In the genomic region with DNA sequence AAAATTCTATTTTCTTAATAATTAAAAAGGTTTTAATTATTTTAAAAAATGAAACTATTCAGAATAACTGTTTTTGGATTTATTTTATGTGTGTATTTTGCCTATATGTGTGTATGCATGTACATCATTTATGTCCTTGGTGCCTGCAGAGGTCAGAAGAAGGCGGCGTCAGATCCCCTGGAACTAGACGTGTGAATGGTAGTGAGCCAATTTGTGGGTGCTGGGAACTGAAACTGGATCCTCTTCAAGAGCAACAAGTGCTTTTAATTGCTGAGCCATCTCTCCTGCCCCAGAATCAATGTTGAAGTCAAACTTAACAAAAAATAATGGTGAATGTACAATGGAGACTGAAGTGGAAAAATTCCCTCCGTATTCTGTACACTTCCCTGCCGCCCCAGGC, we compare ENCODE assay signal across 23 mouse cellular contexts.
A peak's percentile ranks its signal among the peaks of the same experiment; 100 is the strongest.
DNase-seq lines count a peak whose midpoint lies in the region; ATAC-seq and TF ChIP-seq lines count a peak whose summit lies in the region.
"Had no signal": no experiment of that assay in that cellular context is flagged by ENCODE, and none has a peak within 500 bp of the region (broad histone marks: within the 10 kb centered on the region; RNA-seq: fewer than 3 reads in every experiment).

No protein-coding gene starts in this region.

- H3K4me1 ChIP-seq in embryonic facial prominence, embryonic 13.5 days: peaks cover 13% of the 10 kb centered on the region
- H3K4me1 ChIP-seq in embryonic facial prominence, embryonic 10.5 days: peaks cover 10% of the 10 kb centered on the region
- H3K4me1 ChIP-seq in heart, embryonic 14.5 days (ENCODE audit: control insufficient read depth in 2 of 2, insufficient read depth in 2 of 2, low read length in 2 of 2): peaks cover 0 to 6% of the 10 kb centered on the region in 2 experiments; a peak in 2 of 4 replicates
- no peaks in the 10 kb centered on the region for H3K4me1 ChIP-seq in kidney, postnatal 0 days (replicated peaks; ENCODE audit: insufficient read depth, low read length)
- H3K4me1 ChIP-seq in stomach, embryonic 15.5 days: no peaks in the 10 kb centered on the region
- H3K4me1 ChIP-seq: liver, embryonic 13.5 days; midbrain, embryonic 15.5 days; neural tube, embryonic 12.5 days had no signal

- no peak for TF ChIP-seq CTCF in kidney, postnatal 0 days (IDR thresholded peaks at IDR 0.05; ENCODE audit: low read depth)

- no peaks in the 10 kb centered on the region for H3K36me3 ChIP-seq in embryonic facial prominence, embryonic 13.5 days
- no peaks in the 10 kb centered on the region for H3K36me3 ChIP-seq in embryonic facial prominence, embryonic 10.5 days (replicated peaks)
- no peaks in the 10 kb centered on the region for H3K36me3 ChIP-seq in heart, embryonic 14.5 days (ENCODE audit: control insufficient read depth, insufficient read depth, low read length)
- no peaks in the 10 kb centered on the region for H3K36me3 ChIP-seq in kidney, postnatal 0 days (ENCODE audit: insufficient read depth, low read length)
- H3K36me3 ChIP-seq in stomach, embryonic 15.5 days: no peaks in the 10 kb centered on the region
- H3K36me3 ChIP-seq: liver, embryonic 13.5 days; midbrain, embryonic 15.5 days; neural tube, embryonic 12.5 days had no signal

- DNase-seq in embryonic facial prominence, embryonic 10.5 days (ENCODE audit: low spot score): no peak
- no peak for DNase-seq in heart, postnatal 36 days
- DNase-seq in kidney, postnatal 0 days (ENCODE audit: low spot score): no peak
- no peak for DNase-seq in kidney, adult 11 months
- no peak for DNase-seq in c-Kit-positive CD71-positive TER-119-positive erythroid progenitor cells, embryonic 14.5 days (ENCODE audit: low spot score)
- DNase-seq: adrenal gland, postnatal 14 days; cerebellum, adult 9-10 months; forebrain, postnatal 0 days; kidney, adult 2 months; layer of hippocampus, adult 9-11 months; liver, embryonic 13.5 days; lung, adult 2 months; right cerebral cortex, postnatal 14 days; spleen, adult 18-20 months; thymus, adult 2 months had no signal

- H3K9me3 ChIP-seq in embryonic facial prominence, embryonic 13.5 days: peaks cover 3% of the 10 kb centered on the region
- H3K9me3 ChIP-seq in embryonic facial prominence, embryonic 10.5 days: peaks cover 2% of the 10 kb centered on the region; the same call in 1 of the 2 replicates
- H3K9me3 ChIP-seq in heart, embryonic 14.5 days (ENCODE audit: control insufficient read depth, low read length): peaks cover 7% of the 10 kb centered on the region; the same call in 1 of the 2 replicates
- no peaks in the 10 kb centered on the region for H3K9me3 ChIP-seq in kidney, postnatal 0 days (replicated peaks; ENCODE audit: low read length)
- H3K9me3 ChIP-seq in stomach, embryonic 15.5 days: no peaks in the 10 kb centered on the region
- H3K9me3 ChIP-seq: midbrain, embryonic 15.5 days had no signal

- no peaks in the 10 kb centered on the region for H3K27me3 ChIP-seq in embryonic facial prominence, embryonic 13.5 days
- H3K27me3 ChIP-seq in embryonic facial prominence, embryonic 10.5 days (replicated peaks; ENCODE audit: low read depth, poor library complexity, severe bottlenecking): no peaks in the 10 kb centered on the region
- no peaks in the 10 kb centered on the region for H3K27me3 ChIP-seq in heart, embryonic 14.5 days (ENCODE audit: control insufficient read depth, insufficient read depth, low read length)
- H3K27me3 ChIP-seq in kidney, postnatal 0 days (ENCODE audit: insufficient read depth, low read length): no peaks in the 10 kb centered on the region
- no peaks in the 10 kb centered on the region for H3K27me3 ChIP-seq in stomach, embryonic 15.5 days (replicated peaks)
- H3K27me3 ChIP-seq: liver, embryonic 13.5 days; midbrain, embryonic 15.5 days; neural tube, embryonic 12.5 days had no signal

- no peak overlapping the region for H3K4me2 ChIP-seq in embryonic facial prominence, embryonic 13.5 days
- no peak overlapping the region for H3K4me2 ChIP-seq in heart, embryonic 14.5 days (ENCODE audit: low read length)
- no peak overlapping the region for H3K4me2 ChIP-seq in kidney, postnatal 0 days (ENCODE audit: low read length)
- H3K4me2 ChIP-seq in stomach, embryonic 15.5 days: no peak overlapping the region
- H3K4me2 ChIP-seq: hindbrain, embryonic 14.5 days; liver, embryonic 13.5 days; midbrain, embryonic 15.5 days; neural tube, embryonic 12.5 days had no signal

- H3K27ac ChIP-seq in embryonic facial prominence, embryonic 13.5 days: 0 out of 2 replicates have a peak overlapping the region, but pooled peaks have one; percentile 60
- H3K27ac ChIP-seq in embryonic facial prominence, embryonic 10.5 days (replicated peaks): no peak overlapping the region
- peak overlapping the region; percentile 16 to 69; a peak in 2 of 4 replicates for H3K27ac ChIP-seq in heart, embryonic 14.5 days (replicated peaks in 1 of 2; ENCODE audit: control insufficient read depth in 1 of 2, insufficient read depth in 1 of 2, low read depth in 2 of 2, low read length in 2 of 2)
- 0 out of 2 replicates have a peak overlapping the region, but pooled peaks have one; percentile 63 for H3K27ac ChIP-seq in kidney, postnatal 0 days
- peak overlapping the region; percentile 61; the same call in 1 of the 2 replicates for H3K27ac ChIP-seq in stomach, embryonic 15.5 days
- H3K27ac ChIP-seq: hindbrain, embryonic 14.5 days; liver, embryonic 13.5 days; macrophage; midbrain, embryonic 15.5 days; neural tube, embryonic 12.5 days had no signal

- WGBS in embryonic facial prominence, embryonic 13.5 days: 73% methylated on average over 5 of the region's 5 CpGs
- 85% methylated on average over 5 of the region's 5 CpGs for WGBS in embryonic facial prominence, embryonic 10.5 days
- 86% methylated on average over 5 of the region's 5 CpGs for WGBS in heart, embryonic 14.5 days
- 81% methylated on average over 5 of the region's 5 CpGs for WGBS in kidney, postnatal 0 days
- WGBS in stomach, embryonic 15.5 days: 85% methylated on average over 5 of the region's 5 CpGs

- no peak overlapping the region for H3K4me3 ChIP-seq in embryonic facial prominence, embryonic 13.5 days
- H3K4me3 ChIP-seq in embryonic facial prominence, embryonic 10.5 days: no peak overlapping the region
- no peak overlapping the region for H3K4me3 ChIP-seq in heart, embryonic 14.5 days (ENCODE audit: control insufficient read depth in 1 of 2, insufficient read depth in 1 of 2, low read depth in 1 of 2, low read length in 2 of 2)
- H3K4me3 ChIP-seq in kidney, postnatal 0 days (replicated peaks; ENCODE audit: low read depth, low read length): no peak overlapping the region
- no peak overlapping the region for H3K4me3 ChIP-seq in stomach, embryonic 15.5 days (replicated peaks)
- H3K4me3 ChIP-seq: liver, embryonic 13.5 days; midbrain, embryonic 15.5 days; neural tube, embryonic 12.5 days had no signal

- no peak overlapping the region for H3K9ac ChIP-seq in embryonic facial prominence, embryonic 13.5 days
- no peak overlapping the region for H3K9ac ChIP-seq in heart, embryonic 14.5 days (ENCODE audit: low read length)
- H3K9ac ChIP-seq in kidney, postnatal 0 days (ENCODE audit: low read depth, low read length): no peak overlapping the region
- no peak overlapping the region for H3K9ac ChIP-seq in stomach, embryonic 15.5 days
- H3K9ac ChIP-seq: forebrain, postnatal 0 days; hindbrain, embryonic 14.5 days; liver, embryonic 13.5 days; midbrain, embryonic 15.5 days; neural tube, embryonic 12.5 days had no signal

- intact Hi-C loops in heart, postnatal 36 days (cut with DNase I): no loop called here

- ATAC-seq in embryonic facial prominence, embryonic 13.5 days (ENCODE audit: insufficient number of reproducible peaks, insufficient read depth, low FRiP score, low TSS enrichment, low read depth): no peak
- no peak for ATAC-seq in heart, embryonic 14.5 days (ENCODE audit: insufficient number of reproducible peaks, insufficient read depth, low FRiP score, low read depth)
- ATAC-seq in kidney, postnatal 0 days (replicated peaks; ENCODE audit: low FRiP score, low read depth): no peak
- ATAC-seq in stomach, embryonic 15.5 days (ENCODE audit: insufficient read depth, low FRiP score, low read depth): no peak
- ATAC-seq: forebrain, postnatal 0 days; inflammation-experienced regulatory T-cells, adult 6 months; midbrain, embryonic 15.5 days had no signal
